Mouse (Mus musculus) MN1 (cell line): ENCODE results near the gene Rad23a.
A peak's percentile ranks its signal among the peaks of the same experiment; 100 is the strongest.
"Not testable (repeated sequence)": the region's sequence is repeated elsewhere in the genome, so short reads cannot be mapped to it uniquely, and the experiment has no call there.

Source experiments
- DNase-seq: peaks from one replicate; pipeline ENCODE4 v3.0.0-alpha.2; 2016; ENCODE audit warnings: low spot score

Rad23a gene

GRCm38 (mm10) chr8:84839875-84840247, 604 bp downstream of the Rad23a start:
- no peak for DNase-seq

GRCm38 (mm10) chr8:84839411-84839810, 1.1 kb downstream of the Rad23a start:
- no peak for DNase-seq

GRCm38 (mm10) chr8:84838513-84838912, 2.0 kb downstream of the Rad23a start:
- no peak for DNase-seq

- DNase-seq = no peak
Measured at GRCm38 (mm10) chr8:84837912-84838470, 2.5 kb downstream of the Rad23a start.

- peak; percentile 71 for DNase-seq
Measured at GRCm38 (mm10) chr8:84837149-84837911, 3.1 kb downstream of the Rad23a start.

- peak; percentile 79 for DNase-seq
Measured at GRCm38 (mm10) chr8:84834866-84835855, 5.3 kb downstream of the Rad23a start.

GRCm38 (mm10) chr8:84834002-84834865, 6.2 kb downstream of the Rad23a start:
- no peak for DNase-seq

- DNase-seq = no peak
Measured at GRCm38 (mm10) chr8:84832759-84833742, 7.4 kb downstream of the Rad23a start.

GRCm38 (mm10) chr8:84832034-84832717, 8.3 kb downstream of the Rad23a start:
- peak; percentile 86 for DNase-seq

- peak; percentile 92 for DNase-seq
Measured at GRCm38 (mm10) chr8:84831490-84831889, 9.0 kb downstream of the Rad23a start, which contains the start of gene Gadd45gip1. Gene Gadd45gip1 (plus strand): TSS chr8:84831522.

GRCm38 (mm10) chr8:84826518-84826917, 13.9 kb downstream of the Rad23a start:
- not testable (repeated sequence) for DNase-seq

- no peak for DNase-seq
Measured at GRCm38 (mm10) chr8:84825636-84826035, 14.8 kb downstream of the Rad23a start.

GRCm38 (mm10) chr8:84823653-84824052, 16.8 kb downstream of the Rad23a start:
- DNase-seq = peak; percentile 90

- no peak for DNase-seq
Measured at GRCm38 (mm10) chr8:84822723-84823122, 17.7 kb downstream of the Rad23a start, which contains the start of gene Dand5. Gene Dand5 (minus strand): TSS chr8:84822823.

- DNase-seq = no peak
Measured at GRCm38 (mm10) chr8:84816117-84816516, 24.3 kb downstream of the Rad23a start.

- DNase-seq = peak; percentile 97
Measured at GRCm38 (mm10) chr8:84815547-84815946, 24.9 kb downstream of the Rad23a start.

GRCm38 (mm10) chr8:84814555-84815441, 25.7 kb downstream of the Rad23a start:
- peak; percentile 80 for DNase-seq

GRCm38 (mm10) chr8:84814240-84814554, 26.3 kb downstream of the Rad23a start:
- DNase-seq = no peak

GRCm38 (mm10) chr8:84813830-84814229, 26.6 kb downstream of the Rad23a start:
- no peak for DNase-seq
